Mouse (Mus musculus): ENCODE results near the gene Efcab11.

DNA sequence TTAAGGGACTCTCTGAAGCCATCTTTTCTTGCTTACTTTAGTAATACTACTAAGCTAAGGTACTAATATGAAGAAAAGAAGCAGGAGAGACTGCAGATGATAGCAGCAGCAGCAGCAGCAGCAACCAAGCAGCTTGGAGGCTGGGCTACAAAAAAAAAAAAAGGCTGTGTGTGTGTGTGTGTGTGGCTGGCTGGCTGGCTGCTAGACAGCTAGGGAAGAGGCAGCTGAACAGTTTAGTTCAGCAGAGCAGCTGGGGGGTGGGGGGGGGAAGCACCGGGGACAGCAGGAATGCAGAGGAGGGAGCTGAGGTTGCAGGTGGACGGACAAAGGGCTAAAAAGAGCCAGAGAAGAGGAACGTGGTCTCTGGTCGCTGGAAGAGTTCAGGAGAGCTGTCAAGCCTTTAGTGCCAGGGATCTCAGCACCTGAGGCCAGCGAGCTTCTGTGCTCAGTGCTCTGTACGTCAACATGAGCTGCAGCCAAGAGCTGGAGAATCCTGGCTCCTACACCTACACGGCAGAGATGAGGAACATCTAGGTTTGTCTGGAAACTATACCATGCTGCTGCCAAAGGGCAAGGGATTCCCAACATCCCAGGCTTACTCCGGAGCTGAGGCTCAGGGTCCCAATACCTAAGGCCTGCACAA lies 107.6 kb downstream of the Efcab11 start:
- no peak for TF ChIP-seq CTCF (IDR thresholded peaks at IDR 0.05)
- no peak for TF ChIP-seq POLR2A (IDR thresholded peaks at IDR 0.05; ENCODE audit: insufficient read depth, low read depth, low read length)
- TF ChIP-seq EP300 (IDR thresholded peaks at IDR 0.05; ENCODE audit: insufficient read depth, low read depth, low read length): no peak

Data from heart, adult 2 months (tissue).